Mouse (Mus musculus): ENCODE measurements at regions not wholly inside any gene's neighbourhood (a gene's known extent, or its start where the extent isn't known, plus 50 kb on each side); places are given as distances from the start of the nearest gene placed in this dataset.

GRCm38 (mm10) chr1:39143054-39143453 is 50.5 kb upstream of the Npas2 start:
- no peaks in the 10 kb centered on the region for H3K27me3 ChIP-seq
- no peak overlapping the region for H3K27ac ChIP-seq
- 78% methylated on average over 2 of the region's 2 CpGs for WGBS
- H3K4me3 ChIP-seq, result no peak overlapping the region
- no peak for ATAC-seq (replicated peaks; ENCODE audit: insufficient number of reproducible peaks, insufficient read depth, low FRiP score, low read depth)
- H3K4me1 ChIP-seq (replicated peaks), result no peaks in the 10 kb centered on the region
- no peaks in the 10 kb centered on the region for H3K36me3 ChIP-seq
- no peak overlapping the region for H3K4me2 ChIP-seq
- H3K9ac ChIP-seq, result no peak overlapping the region
- H3K9me3 ChIP-seq (replicated peaks), result no peaks in the 10 kb centered on the region

GRCm38 (mm10) chr1:39143626-39144025 is 49.9 kb upstream of the Npas2 start:
- Histone ChIP-seq H3K9me3 (replicated peaks) (no peaks in the 10 kb centered on the region), H3K9ac (no peak overlapping the region), H3K4me2 (no peak overlapping the region), H3K27ac (no peak overlapping the region), H3K27me3 (no peaks in the 10 kb centered on the region), H3K4me1 (replicated peaks) (no peaks in the 10 kb centered on the region), H3K4me3 (no peak overlapping the region), H3K36me3 (no peaks in the 10 kb centered on the region)
- no peak for ATAC-seq (replicated peaks; ENCODE audit: insufficient number of reproducible peaks, insufficient read depth, low FRiP score, low read depth)
- WGBS, result 85% methylated on average over 5 of the region's 5 CpGs

Measured in heart, embryonic 15.5 days (tissue).